Mouse (Mus musculus): ENCODE measurements around the gene Plcb1.

Gene Plcb1

DNA sequence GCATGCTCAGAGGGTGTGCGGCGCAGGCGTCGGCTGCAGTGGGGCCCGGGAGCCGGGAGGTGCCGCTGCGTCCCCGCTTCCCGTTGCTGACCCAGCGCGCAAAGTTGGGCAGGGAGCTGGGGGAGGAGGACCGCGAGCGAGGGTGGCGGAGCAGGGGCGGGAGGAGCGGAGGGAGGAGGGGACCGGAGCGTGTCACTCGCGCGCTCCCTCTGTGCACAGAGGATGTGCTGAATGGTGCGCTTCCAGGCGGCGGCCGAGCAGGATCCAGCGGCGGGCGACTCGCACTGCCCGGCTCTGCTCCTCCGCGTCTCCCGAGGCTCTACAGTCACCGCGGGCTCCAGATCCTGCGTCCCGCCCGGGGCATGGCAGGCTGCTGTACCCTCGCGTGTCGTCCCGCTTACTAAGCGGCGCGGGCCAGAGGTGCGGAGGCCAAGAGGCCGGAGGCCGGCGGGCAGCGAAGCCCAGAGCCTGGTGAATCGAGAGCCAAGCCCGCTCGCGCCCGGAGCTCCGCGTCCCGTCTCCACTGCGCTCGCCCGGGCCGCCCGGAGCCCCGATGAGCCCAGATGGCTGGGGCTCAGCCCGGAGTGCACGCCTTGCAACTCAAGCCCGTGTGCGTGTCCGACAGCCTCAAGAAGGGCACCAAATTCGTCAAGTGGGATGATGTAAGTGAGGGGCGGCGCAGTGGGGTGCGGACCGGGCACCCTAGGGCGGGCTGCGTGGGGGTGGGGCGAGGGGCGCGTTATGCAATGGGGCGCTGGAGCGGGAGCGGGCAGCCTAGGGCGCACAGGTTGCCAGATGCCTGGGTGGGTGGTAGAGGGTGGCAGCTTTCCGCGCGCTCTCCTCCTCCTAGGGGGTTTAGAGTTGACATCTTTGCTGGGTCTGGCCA lies at the start of gene Plcb1:
TSS of gene Plcb1 (plus strand) at position 98 of the 886 bp plus-strand sequence.
- DNase-seq (ENCODE audit: low spot score) = peak; percentile 86

DNA sequence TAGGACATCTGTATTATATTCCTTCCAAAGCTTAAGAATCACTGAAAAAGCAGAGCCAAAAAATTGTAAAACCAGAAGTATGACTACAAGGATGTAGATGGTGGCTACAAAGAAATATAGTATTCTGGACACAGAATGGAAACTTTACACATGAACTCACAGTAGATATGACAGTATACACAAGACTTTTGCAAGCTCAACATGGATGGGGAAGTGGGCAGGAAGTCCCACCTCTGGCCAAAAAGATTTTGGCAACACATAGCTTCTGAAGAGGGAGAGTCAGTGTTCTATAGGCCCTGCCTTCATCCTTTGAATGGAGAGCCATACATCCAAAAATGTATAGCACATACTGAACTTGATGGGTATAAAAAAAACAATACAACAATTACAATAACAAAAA lies 30.3 kb upstream of the Plcb1 start:
- DNase-seq (ENCODE audit: low spot score) = no peak

- no peak for DNase-seq (ENCODE audit: low spot score)
Observed at GRCm38 (mm10) chr2:134756086-134756485, 29.8 kb upstream of the Plcb1 start.

- no peak for DNase-seq (ENCODE audit: low spot score)
Observed at GRCm38 (mm10) chr2:134761029-134761428, 24.8 kb upstream of the Plcb1 start.

- DNase-seq (ENCODE audit: low spot score) = no peak
Observed at GRCm38 (mm10) chr2:134763406-134763990, 22.4 kb upstream of the Plcb1 start.

GRCm38 (mm10) chr2:134764506-134764905 lies 21.4 kb upstream of the Plcb1 start:
- no peak for DNase-seq (ENCODE audit: low spot score)

- DNase-seq (ENCODE audit: low spot score) = no peak
Observed at GRCm38 (mm10) chr2:134779826-134780225, 6.0 kb upstream of the Plcb1 start.

DNA sequence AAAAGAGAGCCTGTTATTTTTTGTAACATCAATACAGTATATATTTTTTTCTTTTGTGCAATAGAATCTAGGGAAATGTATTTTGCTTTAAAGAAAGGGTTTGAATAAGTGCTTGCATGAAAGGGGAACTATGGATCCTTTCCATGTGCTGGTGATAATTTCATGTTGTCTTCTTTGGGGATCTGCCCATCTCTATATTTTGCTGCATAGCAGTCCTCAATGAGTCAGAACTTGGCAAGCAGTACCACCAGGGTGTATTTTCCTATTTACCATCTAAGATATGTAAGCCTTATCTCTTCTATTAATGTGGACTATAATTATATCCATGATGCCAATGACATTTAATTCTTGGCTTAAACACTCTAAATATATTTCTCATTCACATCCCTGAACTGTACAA lies 5.6 kb upstream of the Plcb1 start:
- no peak for DNase-seq (ENCODE audit: low spot score)

GRCm38 (mm10) chr2:134786856-134787250 lies 986 bp downstream of the Plcb1 start:
- peak; percentile 47 for DNase-seq (ENCODE audit: low spot score)

GRCm38 (mm10) chr2:134787336-134788095 lies 1.6 kb downstream of the Plcb1 start:
- peak; percentile 25 for DNase-seq (ENCODE audit: low spot score)

GRCm38 (mm10) chr2:134792926-134793325 lies 7.1 kb downstream of the Plcb1 start:
- DNase-seq (ENCODE audit: low spot score) = no peak

- DNase-seq (ENCODE audit: low spot score) = no peak
Observed at GRCm38 (mm10) chr2:134800226-134800625, 14.4 kb downstream of the Plcb1 start.

DNA sequence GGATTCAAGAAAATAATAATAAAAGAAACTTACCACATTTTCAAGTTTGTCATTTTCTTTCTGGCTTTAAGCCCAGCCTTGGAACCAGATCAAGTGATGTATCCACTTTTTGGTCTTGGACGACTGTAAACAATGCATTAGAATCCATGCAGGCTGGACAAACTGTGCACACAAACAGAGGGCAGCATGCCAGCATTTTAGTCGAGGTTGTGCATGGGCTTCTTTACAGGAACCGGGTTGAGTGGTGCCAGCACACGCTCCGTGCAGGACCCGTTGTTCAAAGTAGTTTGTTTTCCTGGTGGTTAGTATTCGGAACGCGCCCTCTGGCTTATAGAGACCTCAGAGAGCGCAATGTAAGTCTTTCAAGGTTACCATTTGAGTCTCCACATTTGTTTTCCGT lies 30.5 kb downstream of the Plcb1 start:
- DNase-seq (ENCODE audit: low spot score) = no peak

DNA sequence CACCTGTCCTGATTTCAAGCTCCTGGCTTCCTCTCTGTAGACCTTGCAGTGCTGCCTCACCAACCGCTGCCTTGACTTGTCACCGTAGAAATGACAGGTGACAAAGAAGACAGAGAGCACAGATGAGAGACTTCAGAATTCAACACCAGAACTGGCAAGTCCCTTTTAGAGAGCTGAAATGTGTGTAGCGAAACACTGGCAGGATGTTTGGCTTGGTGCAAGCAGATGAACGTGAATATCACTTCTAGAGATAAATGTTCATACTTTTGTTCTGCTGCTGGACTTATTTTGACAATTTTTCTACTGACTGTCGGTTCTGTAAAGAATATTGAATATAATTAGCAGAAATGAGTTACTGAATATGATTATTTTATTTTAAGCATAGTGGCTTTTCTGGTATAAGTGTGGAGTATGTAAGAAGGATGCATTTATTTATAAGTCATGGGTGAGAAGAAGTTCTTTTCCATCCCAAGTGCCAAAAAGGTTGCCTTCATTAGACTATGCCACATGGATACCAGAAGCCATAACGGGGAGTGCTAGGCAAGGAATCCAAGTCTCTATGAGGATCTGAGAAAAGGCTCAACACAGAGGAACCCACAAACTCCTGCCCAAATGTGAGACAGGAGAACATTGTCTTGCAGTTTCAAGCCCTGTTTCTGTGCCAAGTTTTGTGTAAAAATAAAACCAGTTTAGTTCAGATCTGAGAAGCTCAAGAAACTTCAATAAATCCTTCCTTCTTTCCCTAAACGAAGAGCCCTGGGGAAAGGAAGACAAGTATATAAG lies 31.4 kb downstream of the Plcb1 start:
- no peak for DNase-seq (ENCODE audit: low spot score)

DNA sequence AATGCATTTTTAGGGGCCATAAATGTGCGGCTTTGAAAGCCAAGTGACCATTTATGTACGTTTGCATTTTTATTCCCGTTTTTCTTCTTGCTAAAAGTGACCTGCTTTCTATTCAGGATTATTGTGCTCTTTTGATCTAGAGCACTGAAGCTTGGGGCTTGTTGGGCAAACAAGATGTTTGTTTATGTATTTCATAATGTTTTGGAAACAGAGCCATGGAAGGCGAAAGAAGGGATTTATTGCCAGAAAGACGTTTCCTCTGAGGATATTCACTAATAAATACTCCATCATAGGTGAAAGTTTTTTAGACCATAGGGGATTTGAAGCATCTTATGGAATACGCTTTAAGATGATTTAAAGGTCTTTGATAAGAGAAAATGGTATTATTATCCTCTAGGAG lies 35.3 kb downstream of the Plcb1 start:
- no peak for DNase-seq (ENCODE audit: low spot score)

DNA sequence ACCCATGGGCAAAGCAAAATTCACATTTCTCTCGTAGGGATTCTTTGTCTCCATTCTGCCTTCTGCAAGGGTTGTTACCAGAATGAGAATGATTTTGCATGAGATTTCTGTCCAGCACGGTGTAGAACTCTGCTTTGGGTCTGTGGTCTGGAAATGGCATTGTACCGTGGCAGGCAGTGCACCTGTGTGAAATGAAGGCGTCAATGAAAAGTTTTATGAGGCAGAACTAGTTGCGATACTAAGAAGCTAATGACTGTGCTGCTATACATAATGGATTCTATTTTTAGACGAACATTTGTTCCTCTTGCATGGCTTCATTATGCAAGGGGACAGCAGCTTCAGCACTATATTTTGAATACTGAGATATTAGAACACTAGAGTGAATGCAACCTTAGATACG lies 39.8 kb downstream of the Plcb1 start:
- DNase-seq (ENCODE audit: low spot score) = no peak

GRCm38 (mm10) chr2:134826111-134827005 lies 40.5 kb downstream of the Plcb1 start:
- no peak for DNase-seq (ENCODE audit: low spot score)

DNA sequence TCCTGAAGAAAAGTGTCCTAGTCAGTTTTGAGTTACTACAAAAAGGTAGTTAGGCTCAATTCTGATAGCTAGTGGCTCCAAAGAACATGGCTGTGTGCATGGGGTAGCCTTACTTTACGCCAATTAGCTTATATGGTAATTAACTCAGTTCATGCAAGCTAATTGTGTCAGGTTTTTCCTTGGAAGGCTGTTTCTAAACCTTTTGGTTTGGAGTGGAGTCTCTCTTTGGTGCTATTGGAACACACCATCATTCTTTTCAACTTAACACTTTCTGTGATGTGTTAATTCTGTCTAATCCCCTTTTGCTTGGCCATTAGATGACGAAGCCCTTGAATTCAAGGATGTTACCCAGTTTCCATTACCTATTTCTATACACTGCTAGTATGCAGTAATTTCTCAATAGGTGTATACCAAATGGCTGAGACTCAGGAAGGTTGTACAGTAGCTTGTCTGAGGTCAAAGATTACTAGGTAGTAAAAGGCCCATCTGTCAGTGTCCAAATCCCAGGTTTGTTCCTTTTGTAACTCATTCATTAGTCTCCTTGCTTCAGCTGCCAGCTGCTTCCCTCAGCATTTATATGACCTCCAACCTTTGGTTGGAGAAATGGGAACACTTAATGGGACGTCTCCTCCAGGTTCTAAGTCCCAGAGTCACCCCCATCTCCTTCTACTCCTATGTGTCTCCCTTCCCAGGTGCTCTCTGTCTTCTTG lies 42.1 kb downstream of the Plcb1 start:
- no peak for DNase-seq (ENCODE audit: low spot score)

DNA sequence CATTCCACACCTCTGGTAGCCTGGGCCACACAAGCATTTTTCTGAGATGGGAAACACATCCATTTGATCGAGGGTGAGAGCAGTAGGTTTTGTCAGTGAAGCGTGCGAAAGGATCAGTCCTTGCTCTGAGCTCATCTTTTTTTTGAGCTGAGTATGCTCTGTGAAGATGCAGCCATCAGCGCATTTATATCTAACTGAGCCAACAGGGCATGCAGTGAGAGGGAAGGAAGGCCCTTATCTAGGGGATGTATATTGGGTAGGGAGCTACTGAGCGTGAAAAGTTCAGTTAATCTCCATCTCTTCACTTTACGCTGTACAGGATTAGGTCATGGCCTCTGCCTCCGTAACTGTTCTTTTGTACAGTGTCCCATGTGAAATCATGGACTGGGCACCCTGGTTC lies 46.0 kb downstream of the Plcb1 start:
- no peak for DNase-seq (ENCODE audit: low spot score)

DNA sequence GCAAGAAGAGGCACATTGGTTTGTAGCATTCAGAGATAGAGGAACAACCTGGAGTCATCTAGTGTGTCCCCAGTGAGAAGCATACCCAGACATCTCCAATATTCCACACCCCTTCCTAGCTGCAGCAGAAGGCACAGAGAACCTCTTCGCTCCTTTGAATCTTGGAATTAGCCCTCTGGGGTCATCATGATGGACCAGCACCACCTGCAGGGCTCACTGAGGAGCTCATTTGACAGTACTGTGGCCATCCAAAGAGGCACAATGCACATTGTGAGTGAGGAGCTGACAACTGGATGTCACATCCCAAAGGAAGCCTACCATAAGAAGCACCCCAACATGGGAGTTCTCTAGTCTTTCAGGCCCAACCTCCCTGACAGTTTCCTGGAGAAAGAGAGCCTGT lies 50.2 kb downstream of the Plcb1 start:
- DNase-seq (ENCODE audit: low spot score) = no peak
